Mouse (Mus musculus) kidney, postnatal 25 days (tissue): Measurements from ENCODE around the gene Olfr1202.

Experiments used
- DNase-seq, 2 experiments: peaks; one replicate each; pipeline ENCODE4 v3.0.0; 2021; ENCODE audit warnings: mixed read lengths in 2 of 2

Gene Olfr1202

GRCm38 (mm10) chr2:88814196-88814595 lies at the start of gene Olfr1202:
Gene Olfr1202, plus strand, starts transcription at chr2:88814496.
- DNase-seq: no peak

- DNase-seq: no peak
Measured at GRCm38 (mm10) chr2:88770388-88770787, 43.9 kb upstream of the Olfr1202 start, which contains the start of gene Olfr1200. Gene Olfr1200, minus strand, starts transcription at chr2:88770488.

- no peak for DNase-seq
Measured at GRCm38 (mm10) chr2:88792736-88793135, 21.6 kb upstream of the Olfr1202 start, which contains the start of gene Olfr1201. Gene Olfr1201, plus strand, starts transcription at chr2:88793036.

- DNase-seq: no peak
Measured at GRCm38 (mm10) chr2:88829437-88829836, 15.1 kb downstream of the Olfr1202 start, which contains the start of gene Olfr1205. Gene Olfr1205, plus strand, starts transcription at chr2:88829737.

- DNase-seq: no peak
Measured at GRCm38 (mm10) chr2:88838477-88838876, 24.2 kb downstream of the Olfr1202 start.

GRCm38 (mm10) chr2:88848992-88849391 lies 34.7 kb downstream of the Olfr1202 start, which contains the start of gene Olfr1204:
Gene Olfr1204, plus strand, starts transcription at chr2:88849292.
- no peak for DNase-seq

- no peak for DNase-seq
Measured at GRCm38 (mm10) chr2:88862931-88863330, 48.6 kb downstream of the Olfr1202 start, which contains the start of gene Olfr1206. Gene Olfr1206, plus strand, starts transcription at chr2:88863231.
